Mouse (Mus musculus): ENCODE measurements around the gene Cmc1. TPM values are rescaled to one million over a fixed set of nuclear protein-coding genes. Genes with fewer than 3 reads are reported as not detected.

The Cmc1 gene
- 39.3 and 46.7 TPM in 2 replicates for polyA plus RNA-seq (2014; fragmentation: Nextera tagmentation; extraction: Ambion mirVana)

- no peak within 1 kb of the TSS for H3K27ac ChIP-seq (replicated peaks; ENCODE audit: low read depth, low read length)
- ATAC-seq (replicated peaks; ENCODE audit: insufficient number of reproducible peaks, low FRiP score, low TSS enrichment, low read depth) (peak; percentile 95), DNase-seq (ENCODE audit: low spot score) (peak; percentile 98)
- H3K4me1 ChIP-seq (ENCODE audit: control insufficient read depth, insufficient read depth, low read length), result no peaks in the 10 kb centered on the region
- H3K9me3 ChIP-seq (replicated peaks; ENCODE audit: control insufficient read depth, low read length), result no peaks in the 10 kb centered on the region
- no peaks in the 10 kb centered on the region for H3K36me3 ChIP-seq (replicated peaks; ENCODE audit: control insufficient read depth, insufficient read depth, low read depth, low read length)
- peak within 1 kb of the TSS; percentile 73 for H3K4me3 ChIP-seq (ENCODE audit: low read depth, low read length)
- peak within 1 kb of the TSS; percentile 55 for H3K4me2 ChIP-seq (ENCODE audit: low read depth, low read length)
- 2% methylated on average over 57 of the region's 58 CpGs for WGBS
- H3K9ac ChIP-seq (replicated peaks; ENCODE audit: low read length), result peak within 1 kb of the TSS; percentile 85
- no peaks in the 10 kb centered on the region for H3K27me3 ChIP-seq (ENCODE audit: control insufficient read depth, insufficient read depth, low read length)
Observed at GRCm38 (mm10) chr9:118149407-118150402, at the start of gene Cmc1. Gene Cmc1 (minus strand): TSS chr9:118150177.

- no peaks in the 10 kb centered on the region for H3K9me3 ChIP-seq (replicated peaks; ENCODE audit: control insufficient read depth, low read length)
- no peak overlapping the region for H3K27ac ChIP-seq (replicated peaks; ENCODE audit: low read depth, low read length)
- H3K27me3 ChIP-seq (ENCODE audit: control insufficient read depth, insufficient read depth, low read length), result no peaks in the 10 kb centered on the region
- H3K4me2 ChIP-seq (ENCODE audit: low read depth, low read length), result no peak overlapping the region
- no peak for DNase-seq (ENCODE audit: low spot score)
- ATAC-seq (replicated peaks; ENCODE audit: insufficient number of reproducible peaks, low FRiP score, low TSS enrichment, low read depth), result no peak
- no peaks in the 10 kb centered on the region for H3K4me1 ChIP-seq (ENCODE audit: control insufficient read depth, insufficient read depth, low read length)
- WGBS, result 91% methylated on average over 1 of the region's 1 CpGs
- H3K4me3 ChIP-seq (ENCODE audit: low read depth, low read length), result no peak overlapping the region
- H3K9ac ChIP-seq (replicated peaks; ENCODE audit: low read length), result no peak overlapping the region
- no peaks in the 10 kb centered on the region for H3K36me3 ChIP-seq (replicated peaks; ENCODE audit: control insufficient read depth, insufficient read depth, low read depth, low read length)
Observed at GRCm38 (mm10) chr9:118198557-118198956, 48.6 kb upstream of the Cmc1 start.

GRCm38 (mm10) chr9:118196661-118197390 lies 46.8 kb upstream of the Cmc1 start:
- WGBS, result 88% methylated on average over 9 of the region's 9 CpGs
- Histone ChIP-seq H3K27me3 (ENCODE audit: control insufficient read depth, insufficient read depth, low read length) (no peaks in the 10 kb centered on the region), H3K4me2 (ENCODE audit: low read depth, low read length) (no peak overlapping the region), H3K36me3 (replicated peaks; ENCODE audit: control insufficient read depth, insufficient read depth, low read depth, low read length) (no peaks in the 10 kb centered on the region), H3K27ac (replicated peaks; ENCODE audit: low read depth, low read length) (no peak overlapping the region), H3K4me3 (ENCODE audit: low read depth, low read length) (no peak overlapping the region), H3K9ac (replicated peaks; ENCODE audit: low read length) (no peak overlapping the region), H3K4me1 (ENCODE audit: control insufficient read depth, insufficient read depth, low read length) (no peaks in the 10 kb centered on the region), H3K9me3 (replicated peaks; ENCODE audit: control insufficient read depth, low read length) (no peaks in the 10 kb centered on the region)
- no peak for ATAC-seq (replicated peaks; ENCODE audit: insufficient number of reproducible peaks, low FRiP score, low TSS enrichment, low read depth)
- no peak for DNase-seq (ENCODE audit: low spot score)

- ATAC-seq (replicated peaks; ENCODE audit: insufficient number of reproducible peaks, low FRiP score, low TSS enrichment, low read depth), result no peak
- Histone ChIP-seq H3K4me2 (ENCODE audit: low read depth, low read length) (no peak overlapping the region), H3K9ac (replicated peaks; ENCODE audit: low read length) (no peak overlapping the region), H3K4me1 (ENCODE audit: control insufficient read depth, insufficient read depth, low read length) (no peaks in the 10 kb centered on the region), H3K36me3 (replicated peaks; ENCODE audit: control insufficient read depth, insufficient read depth, low read depth, low read length) (no peaks in the 10 kb centered on the region), H3K9me3 (replicated peaks; ENCODE audit: control insufficient read depth, low read length) (no peaks in the 10 kb centered on the region), H3K27ac (replicated peaks; ENCODE audit: low read depth, low read length) (no peak overlapping the region), H3K27me3 (ENCODE audit: control insufficient read depth, insufficient read depth, low read length) (no peaks in the 10 kb centered on the region), H3K4me3 (ENCODE audit: low read depth, low read length) (no peak overlapping the region)
- DNase-seq (ENCODE audit: low spot score), result no peak
- 91% methylated on average over 1 of the region's 1 CpGs for WGBS
Observed at GRCm38 (mm10) chr9:118193263-118193662, 43.3 kb upstream of the Cmc1 start.

GRCm38 (mm10) chr9:118191276-118191675 lies 41.3 kb upstream of the Cmc1 start:
- ATAC-seq (replicated peaks; ENCODE audit: insufficient number of reproducible peaks, low FRiP score, low TSS enrichment, low read depth) (no peak), DNase-seq (ENCODE audit: low spot score) (no peak)
- H3K4me3 ChIP-seq (ENCODE audit: low read depth, low read length), result no peak overlapping the region
- H3K36me3 ChIP-seq (replicated peaks; ENCODE audit: control insufficient read depth, insufficient read depth, low read depth, low read length), result no peaks in the 10 kb centered on the region
- no peak overlapping the region for H3K9ac ChIP-seq (replicated peaks; ENCODE audit: low read length)
- no peak overlapping the region for H3K4me2 ChIP-seq (ENCODE audit: low read depth, low read length)
- no peaks in the 10 kb centered on the region for H3K27me3 ChIP-seq (ENCODE audit: control insufficient read depth, insufficient read depth, low read length)
- H3K4me1 ChIP-seq (ENCODE audit: control insufficient read depth, insufficient read depth, low read length), result no peaks in the 10 kb centered on the region
- H3K9me3 ChIP-seq (replicated peaks; ENCODE audit: control insufficient read depth, low read length), result no peaks in the 10 kb centered on the region
- WGBS, result 83% methylated on average over 10 of the region's 10 CpGs
- H3K27ac ChIP-seq (replicated peaks; ENCODE audit: low read depth, low read length), result no peak overlapping the region

- 90% methylated on average over 6 of the region's 6 CpGs for WGBS
- DNase-seq (ENCODE audit: low spot score) (no peak), ATAC-seq (replicated peaks; ENCODE audit: insufficient number of reproducible peaks, low FRiP score, low TSS enrichment, low read depth) (no peak)
- Histone ChIP-seq H3K4me3 (ENCODE audit: low read depth, low read length) (no peak overlapping the region), H3K27me3 (ENCODE audit: control insufficient read depth, insufficient read depth, low read length) (no peaks in the 10 kb centered on the region), H3K4me1 (ENCODE audit: control insufficient read depth, insufficient read depth, low read length) (no peaks in the 10 kb centered on the region), H3K27ac (replicated peaks; ENCODE audit: low read depth, low read length) (no peak overlapping the region), H3K9ac (replicated peaks; ENCODE audit: low read length) (no peak overlapping the region), H3K36me3 (replicated peaks; ENCODE audit: control insufficient read depth, insufficient read depth, low read depth, low read length) (no peaks in the 10 kb centered on the region), H3K9me3 (replicated peaks; ENCODE audit: control insufficient read depth, low read length) (no peaks in the 10 kb centered on the region), H3K4me2 (ENCODE audit: low read depth, low read length) (no peak overlapping the region)
Observed at GRCm38 (mm10) chr9:118188374-118188773, 38.4 kb upstream of the Cmc1 start.

- H3K9ac ChIP-seq (replicated peaks; ENCODE audit: low read length), result no peak overlapping the region
- 82% methylated on average over 7 of the region's 7 CpGs for WGBS
- no peak overlapping the region for H3K4me2 ChIP-seq (ENCODE audit: low read depth, low read length)
- no peaks in the 10 kb centered on the region for H3K9me3 ChIP-seq (replicated peaks; ENCODE audit: control insufficient read depth, low read length)
- H3K27ac ChIP-seq (replicated peaks; ENCODE audit: low read depth, low read length), result no peak overlapping the region
- H3K27me3 ChIP-seq (ENCODE audit: control insufficient read depth, insufficient read depth, low read length), result no peaks in the 10 kb centered on the region
- DNase-seq (ENCODE audit: low spot score) (no peak), ATAC-seq (replicated peaks; ENCODE audit: insufficient number of reproducible peaks, low FRiP score, low TSS enrichment, low read depth) (no peak)
- no peaks in the 10 kb centered on the region for H3K36me3 ChIP-seq (replicated peaks; ENCODE audit: control insufficient read depth, insufficient read depth, low read depth, low read length)
- no peak overlapping the region for H3K4me3 ChIP-seq (ENCODE audit: low read depth, low read length)
- H3K4me1 ChIP-seq (ENCODE audit: control insufficient read depth, insufficient read depth, low read length), result no peaks in the 10 kb centered on the region
Observed at GRCm38 (mm10) chr9:118187420-118187819, 37.4 kb upstream of the Cmc1 start.

- DNase-seq (ENCODE audit: low spot score), result no peak
- Histone ChIP-seq H3K4me1 (ENCODE audit: control insufficient read depth, insufficient read depth, low read length) (no peaks in the 10 kb centered on the region), H3K27me3 (ENCODE audit: control insufficient read depth, insufficient read depth, low read length) (no peaks in the 10 kb centered on the region), H3K9me3 (replicated peaks; ENCODE audit: control insufficient read depth, low read length) (no peaks in the 10 kb centered on the region), H3K4me2 (ENCODE audit: low read depth, low read length) (no peak overlapping the region), H3K36me3 (replicated peaks; ENCODE audit: control insufficient read depth, insufficient read depth, low read depth, low read length) (no peaks in the 10 kb centered on the region), H3K9ac (replicated peaks; ENCODE audit: low read length) (no peak overlapping the region), H3K27ac (replicated peaks; ENCODE audit: low read depth, low read length) (no peak overlapping the region), H3K4me3 (ENCODE audit: low read depth, low read length) (no peak overlapping the region)
- WGBS, result 78% methylated on average over 10 of the region's 10 CpGs
- no peak for ATAC-seq (replicated peaks; ENCODE audit: insufficient number of reproducible peaks, low FRiP score, low TSS enrichment, low read depth)
Observed at GRCm38 (mm10) chr9:118186776-118187175, 36.8 kb upstream of the Cmc1 start.
